Mouse (Mus musculus): ENCODE measurements around the gene Pde1c. TPM values are rescaled to one million over a fixed set of nuclear protein-coding genes. Genes with fewer than 3 reads are reported as not detected.

Pde1c gene
- polyA plus RNA-seq, 1 experiment from 2014 or later = 1.3 TPM

DNA sequence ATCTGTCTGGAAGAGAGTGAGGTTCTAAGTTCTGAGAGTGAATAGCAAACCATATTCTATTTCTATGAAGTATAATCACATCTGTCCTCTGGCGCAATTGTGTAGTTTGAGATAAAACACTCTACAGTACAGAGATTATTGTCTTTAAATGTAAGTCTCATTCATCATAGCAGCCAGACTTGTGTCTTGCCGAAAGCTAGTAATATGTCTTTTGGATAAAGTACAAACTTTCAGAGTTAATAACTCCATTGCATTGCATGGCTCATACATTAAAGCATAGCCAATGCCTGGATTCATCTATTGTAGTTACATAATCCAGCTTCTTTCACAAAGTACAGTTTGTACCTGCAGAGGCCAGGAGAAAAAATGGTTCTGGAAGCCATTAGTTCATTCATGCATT lies 262.8 kb downstream of the Pde1c start:
- Histone ChIP-seq H3K4me1 (no peaks in the 10 kb centered on the region), H3K4me3 (replicated peaks) (no peak overlapping the region), H3K27me3 (no peaks in the 10 kb centered on the region), H3K4me2 (no peak overlapping the region), H3K9me3 (replicated peaks) (no peaks in the 10 kb centered on the region), H3K9ac (no peak overlapping the region), H3K27ac (no peak overlapping the region), H3K36me3 (no peaks in the 10 kb centered on the region)
- no peak for ATAC-seq (replicated peaks; ENCODE audit: low FRiP score)
- WGBS = 89% methylated on average over 2 of the region's 2 CpGs

DNA sequence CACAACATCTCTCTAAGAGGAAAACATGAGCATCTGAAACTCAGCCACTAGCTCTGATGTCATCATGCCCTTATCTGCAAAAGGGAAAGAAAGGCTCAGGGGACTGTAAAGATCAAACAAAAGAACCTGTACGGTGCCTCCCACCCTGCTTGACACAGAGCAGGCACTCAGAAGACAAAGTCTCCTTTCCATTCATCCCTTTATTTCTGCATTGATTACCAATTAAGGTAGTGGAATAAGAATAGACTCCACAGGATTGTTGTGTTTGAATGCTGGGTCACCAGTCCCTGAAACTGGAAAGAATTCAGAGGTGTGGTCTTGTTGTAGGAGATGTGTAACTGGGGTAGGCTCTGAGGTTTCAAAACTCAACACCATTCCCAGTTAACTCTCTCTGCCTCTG lies 276.7 kb downstream of the Pde1c start:
- Histone ChIP-seq H3K4me1 (no peaks in the 10 kb centered on the region), H3K9ac (no peak overlapping the region), H3K9me3 (replicated peaks) (no peaks in the 10 kb centered on the region), H3K4me3 (replicated peaks) (no peak overlapping the region), H3K36me3 (no peaks in the 10 kb centered on the region), H3K4me2 (no peak overlapping the region), H3K27me3 (no peaks in the 10 kb centered on the region), H3K27ac (no peak overlapping the region)
- ATAC-seq (replicated peaks; ENCODE audit: low FRiP score) = no peak
- 67% methylated on average over 1 of the region's 1 CpGs for WGBS

DNA sequence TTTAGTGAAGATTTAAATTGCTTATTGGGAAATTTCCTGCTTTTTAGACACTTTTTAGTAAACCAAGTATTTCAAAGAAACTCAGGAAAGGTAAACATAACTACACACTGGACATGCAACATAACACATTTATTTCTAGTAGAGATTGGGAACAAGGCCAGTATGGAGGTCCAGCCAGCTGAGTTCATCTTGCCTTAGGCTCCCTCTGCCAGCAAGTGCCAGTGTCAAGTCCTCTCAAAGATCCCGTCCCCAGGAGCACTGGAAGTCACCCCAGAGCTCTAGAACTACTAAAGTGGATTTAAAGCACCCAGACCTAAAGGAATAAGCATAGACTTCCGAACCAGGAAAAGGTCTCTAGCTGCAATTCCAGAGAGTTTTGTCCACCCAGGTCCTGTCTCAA lies 279.6 kb downstream of the Pde1c start:
- no peak overlapping the region for H3K27ac ChIP-seq
- no peaks in the 10 kb centered on the region for H3K4me1 ChIP-seq
- H3K27me3 ChIP-seq = no peaks in the 10 kb centered on the region
- H3K9me3 ChIP-seq (replicated peaks) = no peaks in the 10 kb centered on the region
- no peak overlapping the region for H3K4me3 ChIP-seq (replicated peaks)
- H3K36me3 ChIP-seq = no peaks in the 10 kb centered on the region
- H3K9ac ChIP-seq = no peak overlapping the region
- no peak overlapping the region for H3K4me2 ChIP-seq
- ATAC-seq (replicated peaks; ENCODE audit: low FRiP score) = no peak
- WGBS = 67% methylated on average over 2 of the region's 2 CpGs

DNA sequence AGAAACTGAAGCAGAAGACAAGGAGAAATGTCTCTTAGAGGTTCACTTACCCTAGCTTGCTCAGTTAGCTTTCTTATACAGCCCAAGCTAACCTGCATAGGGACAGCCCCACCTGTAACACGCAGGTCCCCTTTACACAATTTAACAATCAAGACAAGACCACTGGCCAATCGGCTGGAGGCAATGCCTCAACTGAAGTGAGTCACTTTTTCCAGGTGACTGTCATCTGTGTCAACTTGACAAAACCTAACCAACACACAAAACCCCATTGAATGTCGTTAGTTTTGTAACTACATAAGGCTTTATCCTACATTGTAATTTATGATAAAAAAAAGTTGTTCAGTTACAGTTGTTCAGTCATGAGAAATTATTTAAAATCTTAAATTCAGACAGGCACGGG lies 284.1 kb downstream of the Pde1c start:
- H3K4me1 ChIP-seq = no peaks in the 10 kb centered on the region
- no peaks in the 10 kb centered on the region for H3K9me3 ChIP-seq (replicated peaks)
- H3K4me3 ChIP-seq (replicated peaks) = no peak overlapping the region
- H3K27me3 ChIP-seq = no peaks in the 10 kb centered on the region
- no peaks in the 10 kb centered on the region for H3K36me3 ChIP-seq
- no peak overlapping the region for H3K9ac ChIP-seq
- no peak for ATAC-seq (replicated peaks; ENCODE audit: low FRiP score)
- H3K4me2 ChIP-seq = no peak overlapping the region
- no peak overlapping the region for H3K27ac ChIP-seq
- 92% methylated on average over 4 of the region's 4 CpGs for WGBS

DNA sequence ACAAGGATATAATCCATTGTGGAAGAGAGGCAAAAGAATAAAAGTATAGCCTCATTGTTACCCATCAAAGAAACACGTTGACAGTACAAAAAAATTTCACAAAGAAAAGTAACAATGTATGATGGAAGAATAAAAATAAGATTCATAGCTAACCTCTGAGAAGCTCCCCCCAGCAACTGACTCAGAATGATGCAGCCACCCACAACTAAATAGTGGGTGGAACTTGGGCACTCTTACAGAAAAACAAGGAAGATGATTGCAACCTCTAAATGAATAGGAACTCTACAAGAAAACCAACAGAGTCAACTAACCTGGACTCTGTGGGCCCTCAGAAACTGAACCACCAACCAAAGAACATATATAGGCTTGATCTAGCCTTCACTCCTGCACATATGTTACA lies 293.4 kb downstream of the Pde1c start:
- no peak overlapping the region for H3K4me2 ChIP-seq
- no peaks in the 10 kb centered on the region for H3K27me3 ChIP-seq
- no peak overlapping the region for H3K9ac ChIP-seq
- no peaks in the 10 kb centered on the region for H3K36me3 ChIP-seq
- 83% methylated on average over 1 of the region's 1 CpGs for WGBS
- H3K4me1 ChIP-seq = no peaks in the 10 kb centered on the region
- no peaks in the 10 kb centered on the region for H3K9me3 ChIP-seq (replicated peaks)
- H3K4me3 ChIP-seq (replicated peaks) = no peak overlapping the region
- H3K27ac ChIP-seq = no peak overlapping the region
- no peak for ATAC-seq (replicated peaks; ENCODE audit: low FRiP score)

DNA sequence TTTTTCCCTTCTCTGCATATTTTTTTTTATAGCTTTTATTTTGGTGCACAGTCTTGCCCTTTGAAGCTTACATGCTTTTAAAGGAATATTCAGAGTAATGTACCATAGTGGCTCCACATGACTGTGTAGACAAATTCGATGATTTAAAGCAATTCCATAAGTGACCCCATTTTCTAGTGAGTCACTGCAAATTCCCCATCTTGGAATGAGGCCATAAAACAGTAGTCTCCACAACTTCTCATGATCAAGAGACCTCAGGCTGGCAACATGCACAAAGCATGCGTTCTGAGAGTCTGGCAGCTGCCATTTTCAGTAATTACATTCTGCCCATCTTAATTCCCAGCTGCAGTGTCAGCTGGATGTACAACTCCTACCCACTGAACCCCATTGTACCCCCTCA lies 297.2 kb downstream of the Pde1c start:
- Histone ChIP-seq H3K4me3 (replicated peaks) (no peak overlapping the region), H3K27me3 (no peaks in the 10 kb centered on the region), H3K4me2 (no peak overlapping the region), H3K4me1 (no peaks in the 10 kb centered on the region), H3K9me3 (replicated peaks) (no peaks in the 10 kb centered on the region), H3K36me3 (no peaks in the 10 kb centered on the region), H3K9ac (no peak overlapping the region), H3K27ac (no peak overlapping the region)
- WGBS = 82% methylated on average over 2 of the region's 2 CpGs
- ATAC-seq (replicated peaks; ENCODE audit: low FRiP score) = no peak

DNA sequence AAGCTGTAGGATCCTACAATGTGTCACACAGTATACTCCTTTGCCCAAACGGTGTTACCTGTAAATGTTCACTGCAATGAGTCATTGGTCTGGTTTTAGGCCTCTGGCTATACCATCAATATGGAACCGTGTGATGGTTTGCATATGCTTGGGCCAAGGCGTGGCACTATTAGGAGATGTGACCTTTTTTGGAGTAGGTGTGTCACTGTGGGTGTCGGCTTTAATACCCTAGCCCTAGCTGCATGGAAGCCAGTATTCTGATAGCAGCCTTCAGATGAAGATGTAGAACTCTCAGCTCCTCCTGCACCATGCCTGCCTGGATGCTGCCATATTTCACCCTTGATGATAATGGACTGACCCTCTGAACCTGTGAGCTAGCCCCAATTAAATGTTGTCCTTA lies 304.4 kb downstream of the Pde1c start:
- no peak for ATAC-seq (replicated peaks; ENCODE audit: low FRiP score)
- no peaks in the 10 kb centered on the region for H3K27me3 ChIP-seq
- 92% methylated on average over 4 of the region's 4 CpGs for WGBS

DNA sequence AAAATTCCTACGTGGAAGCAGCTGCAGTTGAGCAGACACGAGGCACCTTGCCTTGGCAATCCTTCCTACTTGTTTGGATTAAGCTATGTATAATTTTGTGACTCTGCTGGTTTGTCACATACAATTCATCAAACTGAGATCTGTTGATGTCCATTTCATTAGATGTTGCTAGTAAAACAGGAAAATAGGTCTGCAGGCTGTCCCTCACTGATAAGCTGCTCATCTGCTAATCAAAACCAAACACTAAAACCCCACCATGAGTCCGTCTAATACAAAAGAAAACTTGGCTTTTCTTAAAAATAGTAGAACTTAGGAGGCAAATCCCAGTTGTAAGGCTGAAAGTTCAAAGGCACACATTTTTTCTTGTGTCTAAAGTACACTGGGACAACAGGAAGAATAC lies 308.8 kb downstream of the Pde1c start:
- Histone ChIP-seq H3K27ac (no peak overlapping the region), H3K4me3 (replicated peaks) (no peak overlapping the region), H3K9ac (no peak overlapping the region), H3K4me2 (no peak overlapping the region), H3K36me3 (no peaks in the 10 kb centered on the region), H3K4me1 (no peaks in the 10 kb centered on the region), H3K27me3 (no peaks in the 10 kb centered on the region), H3K9me3 (replicated peaks) (no peaks in the 10 kb centered on the region)
- no peak for ATAC-seq (replicated peaks; ENCODE audit: low FRiP score)
- WGBS = 74% methylated on average over 3 of the region's 3 CpGs

More for the DNA sequence above, 304.4 kb downstream of the Pde1c start:
- Histone ChIP-seq H3K4me1 (no peaks in the 10 kb centered on the region), H3K9ac (no peak overlapping the region), H3K36me3 (no peaks in the 10 kb centered on the region), H3K9me3 (replicated peaks) (no peaks in the 10 kb centered on the region), H3K4me2 (no peak overlapping the region), H3K27ac (no peak overlapping the region), H3K4me3 (replicated peaks) (no peak overlapping the region)

DNA sequence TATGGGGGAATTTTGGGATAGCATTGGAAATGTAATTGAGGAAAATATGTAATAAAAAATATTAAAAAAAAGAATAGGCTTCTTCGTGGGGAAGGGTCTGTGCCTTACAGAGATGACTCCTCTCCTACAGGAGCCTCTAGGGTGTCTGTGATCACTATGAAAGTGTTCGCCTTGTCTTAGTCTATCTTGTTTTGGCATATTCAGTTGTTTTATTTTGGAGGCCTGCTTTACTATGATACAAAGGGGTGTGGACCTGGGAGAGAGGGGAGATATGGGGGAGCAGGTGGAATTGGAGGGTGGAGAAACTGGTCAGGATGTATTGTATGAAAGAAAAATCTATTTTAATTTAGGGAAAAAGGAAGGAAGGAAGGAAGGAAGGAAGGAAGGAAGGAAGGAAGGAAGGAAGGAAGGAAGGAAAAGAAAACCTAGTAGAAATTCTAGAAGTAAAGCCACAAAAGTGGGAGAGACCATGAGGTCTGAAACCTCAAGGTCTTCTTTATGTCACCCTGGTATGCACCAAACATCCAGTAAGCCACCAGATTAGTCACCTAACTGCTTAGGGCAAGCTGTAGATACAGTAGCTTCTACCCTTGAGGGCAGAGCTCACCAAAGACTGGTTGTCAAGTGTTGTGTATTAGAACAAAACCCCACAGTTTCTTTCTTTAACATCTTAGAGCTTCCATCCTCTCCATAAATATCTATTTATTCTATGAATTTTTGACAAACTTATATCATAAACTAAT lies 311.2 kb downstream of the Pde1c start:
- 90% methylated on average over 2 of the region's 2 CpGs for WGBS
- Histone ChIP-seq H3K9ac (no peak overlapping the region), H3K27me3 (no peaks in the 10 kb centered on the region), H3K27ac (no peak overlapping the region), H3K9me3 (replicated peaks) (no peaks in the 10 kb centered on the region), H3K4me1 (no peaks in the 10 kb centered on the region), H3K4me3 (replicated peaks) (no peak overlapping the region), H3K4me2 (no peak overlapping the region), H3K36me3 (no peaks in the 10 kb centered on the region)
- ATAC-seq (replicated peaks; ENCODE audit: low FRiP score) = no peak

DNA sequence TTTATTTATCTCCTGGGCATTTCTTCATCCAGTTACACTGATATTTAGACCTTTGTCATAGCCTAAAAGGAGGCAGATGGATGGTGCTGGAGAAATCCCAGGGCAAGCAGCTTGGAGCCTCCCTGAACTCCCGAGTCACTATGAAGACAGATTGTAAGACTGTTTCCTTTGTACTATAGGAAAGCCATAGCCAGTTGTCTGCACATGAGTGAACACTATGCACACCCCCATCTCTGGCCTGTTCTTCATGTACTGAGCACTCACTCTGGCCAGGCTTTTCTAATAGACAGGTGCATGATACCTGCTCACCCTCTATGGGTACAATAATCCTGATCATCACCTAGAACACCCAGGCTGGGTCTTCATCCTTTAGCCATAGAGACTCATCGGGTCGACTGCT lies 318.8 kb downstream of the Pde1c start:
- WGBS = 84% methylated on average over 3 of the region's 3 CpGs
- Histone ChIP-seq H3K36me3 (no peaks in the 10 kb centered on the region), H3K4me3 (replicated peaks) (no peak overlapping the region), H3K27ac (no peak overlapping the region), H3K27me3 (no peaks in the 10 kb centered on the region), H3K4me1 (no peaks in the 10 kb centered on the region), H3K4me2 (no peak overlapping the region), H3K9ac (no peak overlapping the region), H3K9me3 (replicated peaks) (no peaks in the 10 kb centered on the region)
- ATAC-seq (replicated peaks; ENCODE audit: low FRiP score) = no peak

DNA sequence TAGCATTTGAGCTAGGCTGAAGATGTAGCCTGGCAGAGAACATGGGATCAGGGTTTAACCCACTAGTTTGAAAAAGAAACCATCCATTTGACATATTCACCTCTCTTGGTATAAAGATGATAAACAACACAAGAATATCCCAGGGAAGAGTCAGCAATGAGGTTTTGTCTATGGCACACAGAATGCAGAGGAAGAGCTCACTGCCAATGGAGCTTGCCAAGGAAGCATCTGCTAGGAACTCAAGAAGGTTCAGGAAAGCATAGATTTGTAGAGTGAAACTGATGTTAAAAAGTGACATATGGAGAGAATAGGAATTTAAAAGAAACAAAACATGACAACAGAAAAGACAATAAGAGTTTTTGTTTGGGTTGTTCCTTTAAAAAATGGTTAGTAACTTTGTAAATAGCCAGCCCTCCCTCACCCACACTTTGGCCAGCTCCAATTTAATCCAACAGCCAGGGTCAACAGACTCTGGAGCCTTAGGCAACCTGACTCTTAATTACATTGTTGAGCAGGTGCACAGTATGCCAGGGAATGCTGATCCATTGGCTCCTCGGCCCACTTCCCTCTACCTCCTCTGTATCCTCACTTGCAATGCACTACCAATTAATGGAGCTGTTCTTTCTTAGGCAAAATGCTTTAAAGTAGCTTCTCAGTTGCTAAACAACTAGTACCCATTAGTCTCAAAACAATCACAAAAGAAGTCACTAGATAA lies 377.3 kb downstream of the Pde1c start:
- Histone ChIP-seq H3K9ac (no peak overlapping the region), H3K4me3 (replicated peaks) (no peak overlapping the region), H3K9me3 (replicated peaks) (no peaks in the 10 kb centered on the region), H3K4me2 (no peak overlapping the region), H3K27me3 (no peaks in the 10 kb centered on the region), H3K36me3 (no peaks in the 10 kb centered on the region), H3K4me1 (no peaks in the 10 kb centered on the region), H3K27ac (no peak overlapping the region)
- ATAC-seq (replicated peaks; ENCODE audit: low FRiP score) = no peak
- 64% methylated on average over 1 of the region's 1 CpGs for WGBS

DNA sequence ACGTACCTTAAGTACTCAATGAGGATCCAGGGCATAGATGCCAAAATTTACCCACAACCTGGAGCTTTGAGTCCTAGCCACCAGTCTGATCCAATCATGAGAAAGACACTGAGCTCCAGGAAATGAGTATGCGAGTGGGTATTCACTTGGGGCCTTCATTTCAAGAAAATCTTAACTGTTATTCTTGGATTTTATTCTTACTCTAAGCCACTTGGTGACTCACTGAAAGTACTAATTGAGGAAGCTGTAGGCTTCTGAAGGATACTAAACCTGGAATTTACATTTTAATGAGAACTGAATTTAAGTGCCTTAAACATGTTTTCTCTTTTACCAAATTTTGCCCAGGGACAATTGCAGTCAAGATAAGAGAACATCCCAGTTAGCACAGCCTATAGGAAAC lies 392.4 kb downstream of the Pde1c start:
- H3K4me2 ChIP-seq = no peak overlapping the region
- WGBS = 91% methylated on average over 2 of the region's 2 CpGs
- no peaks in the 10 kb centered on the region for H3K9me3 ChIP-seq (replicated peaks)
- ATAC-seq (replicated peaks; ENCODE audit: low FRiP score) = no peak
- no peaks in the 10 kb centered on the region for H3K27me3 ChIP-seq
- H3K4me3 ChIP-seq (replicated peaks) = no peak overlapping the region
- H3K9ac ChIP-seq = no peak overlapping the region
- no peaks in the 10 kb centered on the region for H3K36me3 ChIP-seq
- no peaks in the 10 kb centered on the region for H3K4me1 ChIP-seq
- H3K27ac ChIP-seq = no peak overlapping the region

DNA sequence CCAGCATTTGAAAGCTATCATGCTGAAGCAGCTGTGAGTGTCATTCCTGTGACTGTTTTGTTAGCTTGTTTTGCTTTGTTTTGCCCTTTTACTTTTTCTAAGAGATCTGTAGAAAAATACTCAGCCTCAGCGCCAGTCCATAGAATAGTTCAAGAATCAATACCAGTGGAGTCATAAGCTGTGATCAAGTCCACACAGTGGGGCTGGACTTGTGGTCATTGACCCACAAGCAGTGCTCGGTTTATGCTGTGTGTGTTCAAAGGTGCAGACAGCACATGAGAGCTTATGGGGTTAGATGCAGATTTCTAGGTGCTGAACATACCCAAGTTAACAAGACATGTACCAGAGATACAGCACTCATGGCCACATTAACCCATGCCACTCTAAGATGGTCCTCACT lies 396.7 kb downstream of the Pde1c start:
- H3K36me3 ChIP-seq = no peaks in the 10 kb centered on the region
- H3K4me1 ChIP-seq = no peaks in the 10 kb centered on the region
- ATAC-seq (replicated peaks; ENCODE audit: low FRiP score) = no peak
- no peaks in the 10 kb centered on the region for H3K9me3 ChIP-seq (replicated peaks)
- no peak overlapping the region for H3K4me2 ChIP-seq
- H3K27me3 ChIP-seq = no peaks in the 10 kb centered on the region
- no peak overlapping the region for H3K9ac ChIP-seq
- WGBS = 87% methylated on average over 2 of the region's 2 CpGs
- H3K4me3 ChIP-seq (replicated peaks) = no peak overlapping the region
- no peak overlapping the region for H3K27ac ChIP-seq
